Mouse (Mus musculus) testis, adult 2 months (tissue): ENCODE measurements around the gene Prss38. TPM values are rescaled to one million over a fixed set of nuclear protein-coding genes. Genes with fewer than 3 reads are reported as not detected.
"Not testable (repeated sequence)": the region's sequence is repeated elsewhere in the genome, so short reads cannot be mapped to it uniquely, and the experiment has no call there.

Experiments
- H3K27ac ChIP-seq: fragments of 200-500 bp; 2 replicates; pipeline ENCODE4 v1.5.1; 2012; ENCODE audit warnings: low read depth, low read length; ENCODE audit not compliant: control insufficient read depth, insufficient read depth
- H3K27me3 ChIP-seq: fragments of 200-500 bp; 2 replicates; pipeline ENCODE4 v1.6.1; 2012; ENCODE audit warnings: mild to moderate bottlenecking, low read length, moderate library complexity; ENCODE audit not compliant: control insufficient read depth, insufficient read depth
- H3K36me3 ChIP-seq: fragments of 200-500 bp; 2 replicates; pipeline ENCODE4 v1.6.1; 2012; ENCODE audit warnings: mild to moderate bottlenecking, low read length; ENCODE audit not compliant: control insufficient read depth, insufficient read depth
- H3K4me1 ChIP-seq: fragments of 200-500 bp; 2 replicates; pipeline ENCODE4 v1.6.1; 2012; ENCODE audit warnings: low read length; ENCODE audit not compliant: control insufficient read depth, insufficient read depth
- H3K4me3 ChIP-seq: fragments of 200-500 bp; 2 replicates; pipeline ENCODE4 v1.5.1; 2012; ENCODE audit warnings: low read depth, mild to moderate bottlenecking, low read length, moderate library complexity, mixed read lengths; ENCODE audit not compliant: control insufficient read depth
- CTCF ChIP-seq: fragments of 200-500 bp; IDR thresholded peaks from 2 replicates; pipeline ENCODE4 v1.5.1; 2012; ENCODE audit warnings: low read depth, mild to moderate bottlenecking, inconsistent platforms, low read length, moderate library complexity; ENCODE audit not compliant: control insufficient read depth, insufficient read depth, insufficient replicate concordance
- POLR2A ChIP-seq: fragments of 200-500 bp; IDR thresholded peaks from 2 replicates; pipeline ENCODE4 v1.6.1; 2012; ENCODE audit warnings: low read depth, mild to moderate bottlenecking, inconsistent platforms, low read length, moderate library complexity; ENCODE audit not compliant: control insufficient read depth
- polyA plus RNA-seq: library from polyadenylated mRNA; depleted of rRNA; stranded (reverse); fragments of >200 nt; gene quantifications from 2 replicates; pipeline ENCODE4 v1.2.3, GENCODE M21; 2012

The Prss38 gene
- polyA plus RNA-seq, 1 experiment = 12.7 TPM

DNA sequence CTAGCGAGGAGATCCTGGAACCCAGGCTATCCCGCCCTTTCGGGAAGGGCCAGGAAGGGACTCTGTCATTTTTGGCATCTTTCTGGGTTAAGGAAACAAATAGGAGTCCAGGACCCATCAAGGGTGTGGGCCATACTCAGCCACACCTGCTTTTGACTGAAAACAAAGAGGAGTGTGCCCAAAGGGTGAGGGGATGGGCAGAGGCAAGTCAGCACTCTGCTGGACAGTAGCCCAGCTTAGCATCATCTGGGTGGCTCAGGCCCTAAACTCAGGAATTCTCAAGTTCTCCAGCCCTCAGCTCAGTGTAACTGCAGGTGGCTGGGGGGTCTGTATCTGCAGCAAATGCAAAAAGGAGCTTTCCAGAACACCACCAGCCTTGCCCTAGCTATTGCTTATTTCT lies 2.5 kb upstream of the Prss38 start:
- Histone ChIP-seq H3K4me3 (no peak overlapping the region), H3K27ac (no peak overlapping the region), H3K36me3 (no peaks in the 10 kb centered on the region), H3K4me1 (peaks cover 5% of the 10 kb centered on the region; the same call in 1 of the 2 replicates), H3K27me3 (no peaks in the 10 kb centered on the region)
- TF ChIP-seq CTCF (no peak), POLR2A (no peak)

DNA sequence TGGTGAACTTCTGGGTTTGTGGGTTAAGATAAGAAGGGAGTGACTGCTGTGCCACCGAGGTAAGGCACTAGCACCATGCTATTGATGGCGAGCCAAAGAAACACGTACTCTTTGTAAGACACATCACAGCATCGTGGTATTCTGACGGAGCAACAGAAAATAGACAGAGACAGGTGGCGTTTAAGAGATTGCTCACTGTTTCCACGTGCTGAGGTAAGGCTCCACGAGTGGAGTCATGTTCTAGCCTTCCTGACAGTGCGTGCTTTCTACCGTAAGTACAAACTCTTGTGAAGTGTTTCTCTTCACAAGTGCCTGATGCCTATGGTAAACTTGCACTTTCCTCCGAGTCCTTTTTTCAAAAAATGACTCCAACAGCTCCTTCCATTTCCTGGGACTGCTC lies 5.6 kb downstream of the Prss38 start:
- no peak overlapping the region for H3K27ac ChIP-seq
- no peaks in the 10 kb centered on the region; the same call in 1 of the 2 replicates for H3K4me1 ChIP-seq
- no peaks in the 10 kb centered on the region for H3K27me3 ChIP-seq
- no peaks in the 10 kb centered on the region for H3K36me3 ChIP-seq
- H3K4me3 ChIP-seq = no peak overlapping the region
- TF ChIP-seq CTCF = no peak
- TF ChIP-seq POLR2A = no peak

DNA sequence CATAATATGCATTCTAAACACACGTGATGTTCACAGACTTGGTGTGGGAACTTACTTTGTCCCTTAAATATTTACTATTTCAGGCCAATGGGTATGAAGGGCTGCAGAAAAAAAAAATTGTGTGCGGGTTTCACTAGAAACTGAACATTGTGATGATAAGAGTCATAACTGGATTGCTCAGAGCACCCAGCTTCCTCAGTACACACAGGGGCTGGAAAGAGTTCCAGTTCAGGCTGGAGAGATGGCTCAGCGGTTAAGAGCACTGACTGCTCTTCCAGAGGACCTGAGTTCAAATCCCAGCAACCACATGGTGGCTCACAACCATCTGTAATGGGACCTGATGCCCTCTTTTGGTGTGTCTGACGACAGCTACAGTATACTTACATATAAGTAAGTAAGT lies 7.5 kb downstream of the Prss38 start:
- not testable (repeated sequence) for H3K4me1 ChIP-seq, H3K27ac ChIP-seq, H3K36me3 ChIP-seq, H3K27me3 ChIP-seq, H3K4me3 ChIP-seq

DNA sequence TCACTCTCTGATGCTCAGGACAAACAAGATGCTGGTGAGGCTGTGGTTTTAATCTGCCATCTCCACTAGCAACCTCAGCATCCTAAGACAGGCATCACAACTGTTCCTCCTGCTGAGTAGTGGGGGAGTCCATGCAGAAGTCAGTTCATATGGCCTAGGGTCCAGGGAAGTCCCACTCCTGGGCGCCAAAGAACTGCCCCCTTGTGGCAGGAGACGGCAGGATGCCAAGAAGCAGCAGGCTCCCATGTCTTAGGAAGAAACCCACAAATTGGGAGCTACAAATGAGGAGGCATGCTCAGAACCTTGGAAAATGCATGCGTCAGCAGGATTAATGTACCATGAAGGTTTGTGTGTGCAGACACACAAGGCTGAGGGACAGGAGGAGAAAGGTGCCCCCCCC lies 8.8 kb downstream of the Prss38 start:
- no peaks in the 10 kb centered on the region; the same call in 1 of the 2 replicates for H3K4me1 ChIP-seq
- H3K27ac ChIP-seq = no peak overlapping the region
- TF ChIP-seq CTCF (no peak), POLR2A (no peak)
- H3K4me3 ChIP-seq = no peak overlapping the region
- H3K36me3 ChIP-seq = no peaks in the 10 kb centered on the region
- H3K27me3 ChIP-seq = no peaks in the 10 kb centered on the region

DNA sequence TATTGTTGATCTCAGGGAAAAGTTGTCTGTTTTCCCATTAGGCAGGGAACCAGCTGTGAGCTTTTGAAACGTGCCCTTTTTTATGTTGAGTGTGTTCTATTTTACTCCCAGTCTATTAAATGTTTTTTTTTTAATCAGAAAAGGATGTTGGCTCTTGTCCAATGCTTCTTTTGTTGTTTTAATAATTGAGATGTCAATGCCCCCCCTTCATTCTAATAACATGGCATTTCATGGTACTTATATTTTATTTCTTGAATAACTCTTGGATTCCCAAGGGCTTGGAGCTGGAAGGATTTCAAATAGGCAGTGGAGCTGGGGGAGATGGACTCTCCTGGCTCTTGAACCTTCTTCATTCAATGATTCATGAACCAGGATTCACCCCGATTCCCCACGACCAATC lies 9.4 kb downstream of the Prss38 start:
- no peak for TF ChIP-seq POLR2A
- TF ChIP-seq CTCF = no peak
- Histone ChIP-seq H3K4me1 (no peaks in the 10 kb centered on the region; the same call in 1 of the 2 replicates), H3K27me3 (no peaks in the 10 kb centered on the region), H3K27ac (no peak overlapping the region), H3K4me3 (no peak overlapping the region), H3K36me3 (no peaks in the 10 kb centered on the region)

DNA sequence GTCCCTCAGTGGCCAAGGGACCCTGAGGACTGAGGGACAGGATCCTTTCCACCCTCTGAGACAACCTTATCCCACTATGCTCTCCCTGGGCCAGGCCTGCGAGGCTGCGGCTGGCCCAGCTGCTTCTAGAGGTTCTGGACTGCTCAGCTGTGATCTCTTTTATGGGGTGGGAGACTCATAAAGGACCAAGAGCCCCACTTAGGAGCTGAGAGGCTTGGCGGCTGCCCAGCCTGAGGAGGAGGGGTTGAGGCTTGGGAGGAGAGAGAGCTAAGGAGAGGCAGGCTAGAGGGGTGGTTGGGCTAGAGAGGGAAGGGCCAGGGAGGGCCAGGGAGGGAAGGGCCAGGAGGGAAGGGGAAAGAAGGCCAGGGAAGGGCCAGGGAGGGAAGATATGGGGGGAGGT lies 11.0 kb downstream of the Prss38 start:
- Histone ChIP-seq H3K4me1 (no peaks in the 10 kb centered on the region; the same call in 1 of the 2 replicates), H3K4me3 (no peak overlapping the region), H3K36me3 (no peaks in the 10 kb centered on the region), H3K27me3 (no peaks in the 10 kb centered on the region), H3K27ac (no peak overlapping the region)
- TF ChIP-seq POLR2A = no peak
- TF ChIP-seq CTCF = no peak

DNA sequence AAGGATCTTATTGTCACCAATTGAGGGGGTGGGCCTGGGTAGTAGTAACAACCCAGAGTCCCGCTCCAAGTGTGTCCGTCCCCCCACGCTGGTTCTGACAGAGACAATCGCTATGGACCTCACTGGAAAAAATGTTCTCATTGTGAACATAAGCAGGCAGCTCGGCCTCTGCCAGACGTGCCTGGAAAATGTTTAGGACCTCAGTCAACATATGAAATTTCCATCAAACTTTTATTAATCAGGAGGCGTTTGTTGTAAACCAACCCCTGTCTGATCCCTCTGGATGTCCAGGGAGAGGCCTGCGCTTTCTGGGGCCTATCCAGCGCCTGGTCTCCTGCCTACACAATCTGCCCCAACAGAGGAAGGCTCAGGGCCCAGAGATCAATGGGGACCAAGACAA lies 11.4 kb downstream of the Prss38 start:
- Histone ChIP-seq H3K27me3 (no peaks in the 10 kb centered on the region), H3K4me3 (no peak overlapping the region), H3K36me3 (no peaks in the 10 kb centered on the region), H3K27ac (no peak overlapping the region), H3K4me1 (no peaks in the 10 kb centered on the region; the same call in 1 of the 2 replicates)
- TF ChIP-seq POLR2A = no peak
- TF ChIP-seq CTCF = no peak

DNA sequence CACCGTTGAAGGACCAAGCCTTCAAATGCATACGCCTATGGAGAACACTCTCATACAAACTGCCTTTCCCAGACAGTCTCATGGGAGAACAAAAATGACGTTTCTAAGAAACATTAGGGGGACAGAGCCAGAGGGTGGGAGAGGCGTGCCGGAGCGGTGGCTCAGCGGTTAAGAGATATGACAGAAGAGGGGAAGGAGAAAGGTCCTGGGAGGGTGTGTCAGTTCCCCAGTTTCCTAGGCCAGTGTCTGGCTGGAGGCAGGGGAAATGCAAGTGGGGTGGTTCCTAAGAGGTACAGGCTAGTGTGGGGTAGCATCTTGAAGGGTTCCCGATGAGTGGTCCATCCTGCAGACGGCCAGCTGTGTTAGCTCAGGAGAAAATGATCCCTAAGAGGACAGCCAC lies 14.2 kb downstream of the Prss38 start:
- Histone ChIP-seq H3K4me3 (no peak overlapping the region), H3K4me1 (no peaks in the 10 kb centered on the region; the same call in 1 of the 2 replicates), H3K27ac (no peak overlapping the region), H3K27me3 (no peaks in the 10 kb centered on the region), H3K36me3 (no peaks in the 10 kb centered on the region)
- TF ChIP-seq CTCF (no peak), POLR2A (no peak)
